Mouse (Mus musculus): ENCODE measurements around the gene Dnah12.
"Not testable (repeated sequence)": the region's sequence is repeated elsewhere in the genome, so short reads cannot be mapped to it uniquely, and the experiment has no call there.

The Dnah12 gene

GRCm38 (mm10) chr14:26692974-26693373 is at the start of gene Dnah12:
Dnah12 (plus strand) TSS chr14:26693274.
- DNase-seq (ENCODE audit: low spot score in 2 of 2) = no peak

DNA sequence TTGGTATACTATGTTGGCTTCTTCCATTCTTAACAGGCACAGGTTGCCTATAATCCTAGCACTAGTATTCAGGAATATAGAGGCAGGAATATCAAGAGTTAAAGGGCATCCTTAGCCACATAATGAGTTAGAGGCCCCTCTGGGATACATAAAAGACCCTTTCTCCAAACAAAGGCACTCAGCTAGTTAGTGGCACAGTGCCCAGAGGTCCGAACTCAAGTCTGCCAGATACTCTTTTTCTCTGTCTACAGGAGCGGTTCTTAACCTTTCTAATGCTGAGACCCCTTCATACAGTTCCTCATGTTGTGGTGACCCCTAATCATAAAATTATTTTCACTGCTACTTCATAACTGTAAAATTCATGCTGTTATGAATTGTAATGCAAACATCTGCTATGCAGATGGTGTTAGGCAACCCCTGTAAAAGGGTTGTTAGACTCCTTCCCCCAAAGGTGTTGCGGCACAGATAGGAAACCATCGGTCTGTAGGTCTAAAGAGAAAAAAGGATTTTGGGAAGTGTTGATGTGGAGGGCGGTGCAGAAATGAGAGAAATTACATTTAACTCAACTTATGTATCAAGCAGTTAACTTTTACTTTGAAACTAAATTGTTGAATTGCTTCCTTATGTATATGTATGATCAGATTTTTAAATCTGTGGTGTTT is 47.0 kb upstream of the Dnah12 start:
- DNase-seq (ENCODE audit: low spot score in 2 of 2) = no peak

- DNase-seq (ENCODE audit: low spot score in 2 of 2) = no peak
Measured at GRCm38 (mm10) chr14:26647811-26648210, 45.3 kb upstream of the Dnah12 start.

GRCm38 (mm10) chr14:26651901-26652300 is 41.2 kb upstream of the Dnah12 start:
- DNase-seq (ENCODE audit: low spot score in 2 of 2) = no peak

GRCm38 (mm10) chr14:26658178-26658577 is 34.9 kb upstream of the Dnah12 start:
- DNase-seq (ENCODE audit: low spot score in 2 of 2) = no peak

GRCm38 (mm10) chr14:26660233-26660632 is 32.8 kb upstream of the Dnah12 start:
- DNase-seq (ENCODE audit: low spot score in 2 of 2) = no peak

- no peak for DNase-seq (ENCODE audit: low spot score in 2 of 2)
Measured at GRCm38 (mm10) chr14:26662016-26662415, 31.1 kb upstream of the Dnah12 start.

GRCm38 (mm10) chr14:26662488-26662887 is 30.6 kb upstream of the Dnah12 start:
- no peak for DNase-seq (ENCODE audit: low spot score in 2 of 2)

DNA sequence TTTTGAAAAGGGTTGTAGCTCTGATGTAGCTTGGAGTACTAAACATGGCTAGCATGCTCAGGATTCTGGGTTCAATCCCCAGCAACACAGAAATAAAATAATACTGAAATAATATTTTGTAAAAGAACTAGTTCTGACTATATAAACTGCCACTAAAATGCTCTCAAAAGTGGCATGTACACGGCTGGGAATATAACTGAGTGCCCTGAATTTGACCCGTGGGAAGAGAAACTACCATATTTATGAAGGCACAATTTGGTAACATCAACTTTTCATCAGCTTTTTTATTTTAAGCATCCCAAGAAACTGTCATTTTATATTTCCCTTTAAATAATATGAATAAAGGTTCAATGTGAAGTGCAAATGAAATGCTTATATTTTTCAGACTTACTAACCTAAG is 29.2 kb upstream of the Dnah12 start:
- DNase-seq (ENCODE audit: low spot score in 2 of 2) = no peak

- no peak for DNase-seq (ENCODE audit: low spot score in 2 of 2)
Measured at GRCm38 (mm10) chr14:26667991-26668370, 25.1 kb upstream of the Dnah12 start.

GRCm38 (mm10) chr14:26668371-26669291 is 24.4 kb upstream of the Dnah12 start:
- peak; percentile 20 to 27 for DNase-seq (ENCODE audit: low spot score in 2 of 2)

DNA sequence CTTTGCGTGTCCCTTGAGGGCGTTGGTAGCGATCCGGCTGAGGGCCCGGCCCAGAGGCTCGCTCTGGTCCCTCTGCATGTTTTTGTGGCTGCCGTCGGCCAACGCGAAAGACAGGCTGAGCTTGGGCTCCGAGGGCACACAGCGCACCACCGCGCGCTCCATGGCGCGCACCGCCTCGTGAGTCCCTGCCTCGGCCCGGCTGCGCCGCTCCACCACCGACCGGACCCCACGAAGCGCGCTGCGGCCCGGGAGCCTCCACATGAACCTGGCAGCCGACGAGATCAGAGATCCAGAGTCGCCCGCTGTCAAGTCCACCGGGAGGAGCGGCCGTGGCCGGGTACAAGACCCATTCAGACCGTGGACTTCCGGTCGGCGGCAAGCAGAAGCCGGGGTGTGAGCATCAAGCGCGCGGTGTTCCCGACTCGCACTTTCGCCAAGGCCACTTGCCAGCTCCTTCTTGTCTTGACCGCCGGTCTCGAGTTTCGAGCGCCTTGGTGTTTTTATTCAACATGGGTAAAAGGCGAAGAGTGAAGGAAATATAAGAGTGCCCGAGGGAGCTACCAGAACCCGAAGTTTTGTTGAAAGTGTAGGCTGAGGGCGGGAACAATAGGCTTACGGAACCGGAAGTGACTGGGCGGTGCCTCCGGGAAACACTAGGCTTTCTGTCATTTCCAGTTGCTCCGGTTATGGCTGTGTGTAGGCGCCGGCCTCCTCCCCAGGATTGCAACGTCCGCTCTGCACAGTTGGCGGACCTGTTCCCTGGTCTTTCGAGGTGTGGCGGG is 23.6 kb upstream of the Dnah12 start, which contains the start of gene Pde12:
Pde12 (minus strand) TSS at position 592 of the 782 bp plus-strand sequence.
- DNase-seq (ENCODE audit: low spot score in 2 of 2) = peak; percentile 85 to 89

DNA sequence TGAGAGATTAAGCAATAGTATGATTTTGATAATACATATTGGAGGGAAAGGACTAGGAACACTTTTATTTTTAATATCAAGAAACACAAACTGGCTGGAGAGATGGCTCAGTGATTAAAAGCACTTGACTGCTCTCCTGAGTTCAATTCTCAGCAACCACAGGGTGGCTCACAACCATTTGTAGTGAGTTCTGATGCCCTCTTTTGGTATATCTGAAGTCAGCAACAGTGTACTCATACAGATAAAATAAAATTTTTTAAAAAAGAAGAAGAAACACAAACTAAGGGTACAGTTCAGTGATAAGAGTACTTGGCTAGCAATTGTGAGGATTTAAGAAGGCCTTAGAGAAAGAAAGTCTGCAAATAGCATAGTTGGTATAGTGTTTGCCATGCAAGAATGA is 22.1 kb upstream of the Dnah12 start:
- DNase-seq (ENCODE audit: low spot score in 2 of 2) = no peak

DNA sequence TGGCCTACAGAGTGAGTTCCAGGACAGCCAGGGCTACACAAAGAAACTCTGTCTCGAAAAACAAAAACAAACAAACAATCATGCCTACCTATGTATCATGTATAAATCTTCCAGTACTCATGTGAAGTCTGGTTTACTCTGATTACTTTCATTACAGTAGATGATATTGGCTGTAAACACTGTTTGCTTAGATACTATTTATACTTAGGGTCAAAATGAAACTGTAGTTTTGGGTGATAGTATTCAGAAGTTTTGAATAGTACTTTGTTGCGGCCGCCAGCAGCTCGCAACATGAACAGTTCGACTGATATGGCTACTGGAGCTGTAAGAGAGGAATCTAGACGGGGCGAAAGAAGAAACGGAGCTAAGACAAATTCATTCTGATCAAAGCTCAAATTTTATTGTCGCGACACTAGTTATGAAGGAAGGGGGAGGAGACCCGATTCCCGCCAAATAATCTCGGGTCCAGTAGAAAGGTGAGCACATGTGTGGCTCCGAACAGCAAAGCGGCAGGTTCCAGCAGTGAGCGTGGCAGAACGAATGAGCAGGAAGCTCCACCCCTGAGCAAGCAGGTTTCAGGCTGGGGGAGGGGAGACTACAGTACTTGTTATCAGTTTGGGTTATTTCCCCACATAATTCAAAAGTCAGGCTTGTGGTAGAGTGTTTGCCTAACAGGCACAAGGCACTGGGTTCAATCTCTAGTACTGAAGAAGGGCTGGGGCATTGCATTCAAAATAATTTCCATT is 21.0 kb upstream of the Dnah12 start:
- not testable (repeated sequence) for DNase-seq (ENCODE audit: low spot score in 2 of 2)

GRCm38 (mm10) chr14:26674476-26675169 is 18.5 kb upstream of the Dnah12 start:
- not testable (repeated sequence) for DNase-seq (ENCODE audit: low spot score in 2 of 2)

GRCm38 (mm10) chr14:26675371-26675770 is 17.7 kb upstream of the Dnah12 start:
- DNase-seq (ENCODE audit: low spot score in 2 of 2) = peak in 1 of 2 experiments; percentile 9

- DNase-seq (ENCODE audit: low spot score in 2 of 2) = no peak
Measured at GRCm38 (mm10) chr14:26675791-26676190, 17.3 kb upstream of the Dnah12 start.

DNA sequence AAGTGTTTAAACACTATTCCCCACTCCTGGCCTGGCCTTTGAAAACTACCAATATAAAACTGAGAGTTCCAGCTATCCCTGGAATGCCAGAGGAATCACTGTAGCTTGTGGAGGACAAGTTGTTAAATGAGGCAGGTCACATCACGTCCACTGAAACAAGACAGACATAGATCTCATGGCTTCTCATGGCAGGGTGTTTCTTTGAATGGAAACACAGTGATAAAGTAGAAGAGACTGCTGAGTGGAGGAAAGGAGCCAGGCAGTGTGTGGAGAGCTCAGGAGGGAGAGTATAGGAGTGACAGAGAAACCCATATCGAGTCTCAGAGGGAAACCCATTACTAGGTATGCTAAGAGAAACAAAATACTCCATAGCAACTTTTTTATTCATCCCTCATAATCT is 2.3 kb upstream of the Dnah12 start:
- no peak for DNase-seq (ENCODE audit: low spot score in 2 of 2)

GRCm38 (mm10) chr14:26691363-26691762 is 1.7 kb upstream of the Dnah12 start:
- no peak for DNase-seq (ENCODE audit: low spot score in 2 of 2)

GRCm38 (mm10) chr14:26697912-26698311 is 4.8 kb downstream of the Dnah12 start:
- DNase-seq (ENCODE audit: low spot score in 2 of 2) = no peak

DNA sequence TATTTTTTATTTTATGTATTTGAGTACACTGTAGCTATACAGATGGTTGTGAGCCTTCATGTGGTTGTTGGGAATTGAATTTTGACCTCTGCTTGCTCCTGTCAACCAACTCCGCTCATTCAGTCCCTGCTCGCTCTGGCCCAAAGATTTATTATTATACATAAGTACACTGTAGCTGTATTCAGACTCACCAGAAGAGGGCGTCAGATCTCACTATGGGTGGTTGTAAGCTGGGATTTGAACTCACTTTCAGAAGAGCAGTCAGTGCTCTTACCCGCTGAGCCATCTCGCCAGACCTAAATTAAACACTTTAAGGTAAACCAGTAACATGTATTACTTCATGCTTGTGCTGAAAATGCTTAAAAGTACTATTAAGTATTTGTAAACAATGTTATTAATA is 12.2 kb downstream of the Dnah12 start:
- not testable (repeated sequence) for DNase-seq (ENCODE audit: low spot score in 2 of 2)

Data from urinary bladder, postnatal 36 days (tissue).